Mouse (Mus musculus) central nervous system, embryonic 14 days (tissue): ENCODE results near the gene Cyp8b1. TPM values are rescaled to one million over a fixed set of nuclear protein-coding genes. Genes with fewer than 3 reads are reported as not detected.

Experiments used
- polyA plus RNA-seq: library from polyadenylated mRNA; depleted of rRNA; stranded (reverse); fragments of >200 nt; gene quantifications from 2 replicates; pipeline ENCODE4 v1.2.3, GENCODE M21; 2012; rRNA removed

Cyp8b1 gene
- polyA plus RNA-seq, result not detected in 2 replicates

DNA sequence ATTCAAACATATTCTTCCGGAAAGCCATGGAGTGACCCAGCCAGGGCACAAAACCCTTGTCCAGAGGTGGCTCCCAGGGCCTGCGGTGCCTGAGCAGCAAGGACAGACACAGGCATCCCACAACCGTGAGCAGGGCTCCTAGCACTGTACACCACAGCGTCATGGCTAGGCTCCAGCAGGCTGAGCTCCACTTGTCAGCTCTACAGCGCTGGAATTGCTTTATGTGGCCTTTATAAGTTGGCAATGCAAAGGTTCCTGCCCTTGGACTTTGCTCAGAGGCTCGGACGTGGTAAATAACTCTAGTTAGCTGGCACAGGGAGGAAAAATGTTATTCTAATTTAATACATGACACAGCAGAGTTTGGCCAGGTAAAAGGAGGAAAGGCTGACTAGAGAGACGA lies at the start of gene Cyp8b1:
Gene Cyp8b1 (minus strand): TSS at position 204 of the 400 bp plus-strand sequence.

DNA sequence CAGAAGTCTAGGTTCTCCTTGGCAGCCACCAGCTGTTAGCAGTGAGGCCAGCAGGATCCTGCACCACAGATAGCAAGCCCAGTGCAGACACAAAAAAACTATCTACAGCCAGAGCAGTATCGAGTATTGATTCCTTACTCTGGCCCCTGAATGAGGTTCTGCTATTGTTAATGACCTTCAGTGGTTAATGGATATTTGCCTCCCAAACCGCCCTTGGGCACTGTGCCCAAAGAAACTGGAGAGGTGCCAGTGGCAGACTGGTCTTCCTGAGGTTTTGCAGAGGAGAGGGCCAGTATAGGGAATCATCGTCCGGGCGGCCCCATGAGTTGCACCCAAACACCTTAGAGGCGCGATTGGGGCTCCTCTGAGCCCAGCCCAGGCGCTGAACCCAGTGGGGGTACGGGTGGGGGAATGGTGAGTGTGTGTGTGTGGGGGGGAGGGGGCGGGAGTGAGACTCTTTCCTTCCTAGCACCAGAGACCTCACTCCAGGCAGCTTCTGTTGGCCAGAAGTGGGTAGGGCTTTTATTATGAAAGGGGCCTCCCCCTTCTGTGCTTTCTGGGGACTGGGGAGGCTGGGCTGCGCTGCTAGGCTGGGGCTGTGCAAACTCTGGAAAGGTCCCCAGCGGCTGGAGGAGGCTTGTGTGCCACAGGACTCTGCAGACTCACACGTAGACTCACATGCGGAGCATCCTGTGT lies 34.5 kb upstream of the Cyp8b1 start, which contains the start of gene Fam198a:
Gene Fam198a (plus strand): TSS at position 571 of the 696 bp plus-strand sequence.

DNA sequence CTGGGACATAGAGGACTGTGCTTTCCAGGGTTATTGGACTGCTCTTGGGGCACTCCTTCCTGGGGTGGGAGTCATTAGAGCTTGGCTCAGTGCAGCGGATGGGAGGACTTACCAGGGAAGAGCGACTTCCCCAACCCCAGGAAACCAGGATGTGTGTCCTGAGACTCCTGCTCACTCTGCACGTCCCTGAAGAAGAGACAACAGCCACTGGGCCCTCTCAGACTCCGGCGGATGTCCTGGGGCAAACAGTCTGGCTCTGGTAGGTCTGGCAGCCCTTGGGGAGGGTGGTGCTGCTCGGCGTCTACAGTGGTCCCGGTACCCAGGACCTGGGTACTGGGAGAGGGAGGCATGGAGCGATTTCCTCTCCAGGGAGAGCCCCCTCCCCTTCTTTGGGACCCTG lies 17.9 kb downstream of the Cyp8b1 start, which contains the start of gene Ackr2:
Gene Ackr2 (plus strand): TSS at position 111 of the 400 bp plus-strand sequence.

Other genes with a start within 250 kb of the Cyp8b1 start
- 18.8 and 20.5 TPM in 2 replicates for gene Sec22c, start 210.8 kb downstream of the Cyp8b1 start, polyA plus RNA-seq
- 84.5 and 92.1 TPM in 2 replicates for gene Ss18l2, start 206.0 kb downstream of the Cyp8b1 start, polyA plus RNA-seq
- gene Nktr, start 197.1 kb downstream of the Cyp8b1 start, polyA plus RNA-seq, result 161 and 168 TPM in 2 replicates
- gene Zfp651, start 157.0 kb downstream of the Cyp8b1 start, polyA plus RNA-seq, result 45.1 and 50.1 TPM in 2 replicates
- 0.54 and 3.0 TPM in 2 replicates for gene Klhl40, start 138.7 kb downstream of the Cyp8b1 start, polyA plus RNA-seq
- 0.27 and 0.51 TPM in 2 replicates for gene Hhatl, start 123.8 kb downstream of the Cyp8b1 start, polyA plus RNA-seq
- 2.3 and 3.3 TPM in 2 replicates for gene Ccdc13, start 76.8 kb downstream of the Cyp8b1 start, polyA plus RNA-seq
- gene Higd1a, start 57.9 kb downstream of the Cyp8b1 start, polyA plus RNA-seq, result 68.5 and 72.5 TPM in 2 replicates
- 0.94 and 1.9 TPM in 2 replicates for gene Ackr2, start 17.9 kb downstream of the Cyp8b1 start, polyA plus RNA-seq
- gene Fam198a, start 34.7 kb upstream of the Cyp8b1 start, polyA plus RNA-seq, result 1.6 and 3.5 TPM in 2 replicates
- gene Pomgnt2, start 80.8 kb upstream of the Cyp8b1 start, polyA plus RNA-seq, result 22.7 and 23.8 TPM in 2 replicates
- gene Snrk, start 201.0 kb upstream of the Cyp8b1 start, polyA plus RNA-seq, result 62.1 and 65.8 TPM in 2 replicates